Mouse (Mus musculus) liver, postnatal 0 days (tissue): ENCODE measurements at regions not wholly inside any gene's neighbourhood (a gene's known extent, or its start where the extent isn't known, plus 50 kb on each side); places are given as distances from the start of the nearest gene placed in this dataset.

Source experiments
- ATAC-seq: fragments of 200-750 bp; cut with Nextera tagmentation; 2 replicates; pipeline ENCODE4 v1.8.0; 2017; ENCODE audit warnings: mild to moderate bottlenecking, moderate library complexity
- DNase-seq: peaks from one replicate; pipeline ENCODE4 v3.0.0-alpha.2; 2016
- H3K27ac ChIP-seq: fragments of 300-500 bp; sonication (generic); 2 replicates; pipeline ENCODE4 v1.5.1; 2014; ENCODE audit warnings: antibody characterized with exemption, moderate library complexity, mild to moderate bottlenecking, low read depth
- H3K27me3 ChIP-seq: fragments of 300-500 bp; sonication (generic); 2 replicates; pipeline ENCODE4 v1.6.1; 2014; ENCODE audit warnings: low read length, control low read depth, mixed read lengths; ENCODE audit not compliant: insufficient read depth
- H3K36me3 ChIP-seq: fragments of 300-500 bp; sonication (generic); replicated peaks from 2 replicates; pipeline ENCODE4 v1.6.1; 2014; ENCODE audit warnings: mild to moderate bottlenecking, control low read depth, low read length, moderate library complexity, mixed read lengths; ENCODE audit not compliant: insufficient read depth
- H3K4me1 ChIP-seq: fragments of 300-500 bp; sonication (generic); 2 replicates; pipeline ENCODE4 v1.6.1; 2014; ENCODE audit warnings: antibody characterized with exemption, mild to moderate bottlenecking, control low read depth; ENCODE audit not compliant: insufficient read depth
- H3K4me2 ChIP-seq: fragments of 300-500 bp; sonication (generic); 2 replicates; pipeline ENCODE4 v1.6.1; 2014; ENCODE audit warnings: low read depth, mild to moderate bottlenecking, low read length, moderate library complexity, mixed read lengths
- H3K4me3 ChIP-seq: fragments of 300-500 bp; sonication (generic); 2 replicates; pipeline ENCODE4 v1.5.1; 2014; ENCODE audit warnings: low read depth, low read length
- H3K9ac ChIP-seq: fragments of 300-500 bp; sonication (generic); replicated peaks from 2 replicates; pipeline ENCODE4 v1.6.1; 2014; ENCODE audit warnings: mild to moderate bottlenecking, moderate library complexity
- H3K9me3 ChIP-seq: fragments of 300-500 bp; sonication (generic); 2 replicates; pipeline ENCODE4 v1.6.1; 2016; ENCODE audit warnings: mild to moderate bottlenecking, control low read depth, low read length, mixed read lengths
- CTCF ChIP-seq: sonication (generic); IDR thresholded peaks from 2 replicates; pipeline ENCODE4 v1.5.1; 2016; ENCODE audit warnings: antibody characterized with exemption, low read depth
- EP300 ChIP-seq: IDR thresholded peaks from 2 replicates; pipeline ENCODE4 v1.6.1; 2016; ENCODE audit warnings: antibody characterized with exemption, low read depth, mild to moderate bottlenecking
- WGBS: fragments of 180-500 bp; shearing (Covaris S2); extraction: QIAGEN DNeasy Blood & Tissue Kit; methylation state at CpG from one replicate; pipeline ENCODE4 v1.1.7; 2014; ENCODE audit not compliant: insufficient replicate concordance; 5-methylcytosine and 5-hydroxymethylcytosine counted together

DNA sequence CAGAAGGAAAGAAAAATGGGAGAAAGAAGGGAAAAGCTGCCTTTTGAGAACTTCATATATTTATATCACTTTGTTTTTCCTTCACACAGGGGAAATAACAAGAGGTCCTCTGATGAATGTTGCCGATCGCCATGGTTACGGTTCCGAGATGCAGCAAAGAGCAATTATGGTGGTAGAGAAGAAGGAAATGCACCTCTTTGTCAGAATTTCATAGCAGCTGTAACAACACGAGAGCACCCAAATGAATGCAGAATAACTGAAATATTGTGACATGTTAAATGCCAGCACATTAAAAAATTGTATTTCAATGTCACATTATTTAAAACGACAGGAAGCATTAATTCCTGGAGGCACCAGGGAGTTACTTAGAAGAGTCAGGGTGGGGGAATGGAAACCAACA lies 279.4 kb downstream of the Mctp2 start:
- no peaks in the 10 kb centered on the region for H3K9me3 ChIP-seq
- H3K36me3 ChIP-seq, result no peaks in the 10 kb centered on the region
- H3K4me3 ChIP-seq, result no peak overlapping the region
- H3K9ac ChIP-seq, result no peak overlapping the region
- H3K4me2 ChIP-seq, result no peak overlapping the region
- TF ChIP-seq CTCF (no peak), EP300 (no peak)
- ATAC-seq (no peak), DNase-seq (no peak)
- no peaks in the 10 kb centered on the region for H3K27me3 ChIP-seq
- H3K4me1 ChIP-seq, result no peaks in the 10 kb centered on the region
- 87% methylated on average over 6 of the region's 6 CpGs for WGBS
- H3K27ac ChIP-seq, result no peak overlapping the region

DNA sequence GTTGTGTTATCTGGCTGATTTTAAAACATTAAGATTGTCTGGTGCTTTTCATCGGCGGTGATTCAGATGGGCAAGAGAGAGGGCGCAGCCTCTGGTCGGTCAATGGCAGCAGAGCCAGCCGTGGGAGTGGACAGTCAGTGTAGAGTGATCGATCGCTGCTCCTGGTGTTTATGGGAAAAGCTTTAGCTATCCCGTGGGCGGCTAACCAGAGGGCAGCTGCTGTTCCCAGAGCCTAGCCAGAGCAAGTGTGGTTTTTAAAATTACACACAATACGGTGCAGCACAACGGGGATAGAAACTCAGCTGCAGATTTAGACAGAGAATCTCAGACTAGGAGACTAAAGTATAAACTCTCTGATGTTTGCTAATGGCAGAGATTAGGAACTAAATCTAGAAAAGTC lies 297.3 kb downstream of the Mctp2 start:
- Histone ChIP-seq H3K4me2 (no peak overlapping the region), H3K36me3 (no peaks in the 10 kb centered on the region), H3K4me1 (no peaks in the 10 kb centered on the region), H3K4me3 (no peak overlapping the region), H3K27me3 (no peaks in the 10 kb centered on the region), H3K9me3 (no peaks in the 10 kb centered on the region), H3K9ac (no peak overlapping the region), H3K27ac (no peak overlapping the region)
- ATAC-seq (no peak), DNase-seq (no peak)
- 82% methylated on average over 11 of the region's 11 CpGs for WGBS
- no peak for TF ChIP-seq CTCF
- no peak for TF ChIP-seq EP300

DNA sequence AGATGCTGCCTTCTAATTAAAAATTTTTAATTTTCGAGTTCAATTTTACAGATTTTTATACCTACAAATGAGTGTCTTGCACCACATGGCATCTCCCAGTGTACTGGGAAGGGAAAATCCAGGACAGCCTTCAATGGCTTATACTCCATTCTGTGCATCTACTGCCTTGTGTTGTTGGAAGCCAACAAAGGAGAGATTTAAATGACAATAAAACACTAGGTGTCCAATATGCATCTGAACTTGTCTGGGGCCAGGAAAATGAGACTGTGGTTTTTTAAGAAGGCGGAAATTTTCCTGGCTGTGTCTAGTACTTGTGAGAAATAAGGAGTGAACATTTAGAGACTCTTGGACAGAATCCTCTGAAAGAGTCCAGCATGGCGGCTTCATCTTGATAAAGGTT lies 302.1 kb downstream of the Mctp2 start:
- Histone ChIP-seq H3K4me2 (no peak overlapping the region), H3K9ac (no peak overlapping the region), H3K9me3 (no peaks in the 10 kb centered on the region), H3K4me1 (no peaks in the 10 kb centered on the region), H3K4me3 (no peak overlapping the region), H3K27me3 (no peaks in the 10 kb centered on the region), H3K27ac (no peak overlapping the region), H3K36me3 (no peaks in the 10 kb centered on the region)
- no peak for DNase-seq
- 70% methylated on average over 3 of the region's 3 CpGs for WGBS
- no peak for TF ChIP-seq CTCF
- no peak for TF ChIP-seq EP300
- no peak for ATAC-seq

DNA sequence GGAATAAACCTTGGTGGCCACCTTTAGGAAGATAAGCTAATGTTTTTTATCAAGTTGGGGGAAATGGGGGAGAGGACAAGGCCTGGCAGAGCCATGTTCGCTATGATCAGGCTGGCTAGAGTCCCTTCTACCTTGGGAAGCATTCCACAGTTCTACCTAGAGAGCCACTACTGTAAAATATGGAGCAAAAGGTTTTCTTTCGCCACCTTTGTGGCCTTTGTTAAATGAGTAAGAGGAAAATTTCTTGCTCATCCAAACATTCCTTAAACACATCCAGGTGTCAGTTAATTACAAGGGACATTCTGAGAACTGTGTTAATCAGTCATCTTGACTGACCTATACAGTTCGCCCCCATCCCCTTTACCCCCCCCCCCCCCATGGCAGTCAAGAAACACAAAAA lies 313.9 kb downstream of the Mctp2 start:
- H3K27ac ChIP-seq, result no peak overlapping the region

DNA sequence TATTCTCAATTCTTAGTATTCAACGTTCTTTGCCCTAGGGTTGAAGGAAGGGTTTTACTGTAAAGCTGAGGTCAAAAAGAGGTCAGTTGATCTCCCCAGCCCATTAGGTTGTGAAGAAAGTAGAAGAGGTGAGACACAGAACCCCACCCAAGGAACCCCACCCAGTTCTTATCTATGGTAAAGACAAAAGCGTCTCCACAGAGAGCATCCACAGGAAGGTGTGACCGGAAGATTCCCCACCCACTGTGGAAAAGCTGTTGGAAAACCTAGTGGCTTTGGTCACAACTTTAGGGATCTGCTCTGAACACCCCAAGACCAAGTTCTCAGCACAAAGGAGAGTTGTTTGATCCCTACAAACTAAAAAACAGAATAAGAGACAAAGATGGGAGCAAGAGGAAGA lies 314.6 kb downstream of the Mctp2 start:
- TF ChIP-seq EP300, result no peak
- no peak for TF ChIP-seq CTCF
- H3K27ac ChIP-seq, result no peak overlapping the region
- WGBS, result 64% methylated on average over 3 of the region's 3 CpGs
- H3K4me3 ChIP-seq, result no peak overlapping the region
- ATAC-seq (no peak), DNase-seq (no peak)
- H3K36me3 ChIP-seq, result no peaks in the 10 kb centered on the region
- no peaks in the 10 kb centered on the region for H3K4me1 ChIP-seq
- H3K27me3 ChIP-seq, result no peaks in the 10 kb centered on the region
- H3K9ac ChIP-seq, result no peak overlapping the region
- no peaks in the 10 kb centered on the region for H3K9me3 ChIP-seq
- H3K4me2 ChIP-seq, result no peak overlapping the region

More for the DNA sequence above, 313.9 kb downstream of the Mctp2 start:
- no peaks in the 10 kb centered on the region for H3K9me3 ChIP-seq
- H3K4me2 ChIP-seq, result no peak overlapping the region
- no peak for ATAC-seq
- H3K4me1 ChIP-seq, result no peaks in the 10 kb centered on the region
- H3K9ac ChIP-seq, result no peak overlapping the region
- H3K27me3 ChIP-seq, result no peaks in the 10 kb centered on the region
- DNase-seq, result no peak
- no peaks in the 10 kb centered on the region for H3K36me3 ChIP-seq
- no peak overlapping the region for H3K4me3 ChIP-seq
- TF ChIP-seq EP300 (no peak), CTCF (no peak)
- WGBS, result 73% methylated on average over 3 of the region's 3 CpGs

DNA sequence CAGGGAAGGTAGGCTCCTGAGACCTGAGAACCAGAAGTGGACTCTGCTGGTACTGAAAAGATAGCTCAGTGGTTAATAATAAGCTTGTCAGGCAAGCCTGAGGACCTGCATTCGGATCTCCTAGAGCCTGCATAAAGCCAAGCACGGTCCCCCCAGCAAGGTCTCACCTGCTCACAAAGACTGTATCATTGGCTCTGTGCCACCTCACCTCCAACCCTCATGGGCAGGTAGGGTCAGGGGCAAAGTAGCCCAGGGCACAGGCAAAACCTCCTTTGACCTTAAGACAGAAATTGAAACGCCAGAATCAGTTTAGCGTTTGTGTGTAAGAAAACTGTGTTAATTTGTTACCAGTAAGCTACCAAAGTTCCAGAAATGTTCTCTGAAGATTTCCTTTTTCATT lies 315.2 kb downstream of the Mctp2 start:
- 70% methylated on average over 4 of the region's 4 CpGs for WGBS
- TF ChIP-seq CTCF (no peak), EP300 (no peak)
- Histone ChIP-seq H3K9ac (no peak overlapping the region), H3K4me2 (no peak overlapping the region), H3K4me3 (no peak overlapping the region), H3K36me3 (no peaks in the 10 kb centered on the region), H3K9me3 (no peaks in the 10 kb centered on the region), H3K27ac (no peak overlapping the region), H3K4me1 (no peaks in the 10 kb centered on the region), H3K27me3 (no peaks in the 10 kb centered on the region)
- ATAC-seq (no peak), DNase-seq (no peak)

DNA sequence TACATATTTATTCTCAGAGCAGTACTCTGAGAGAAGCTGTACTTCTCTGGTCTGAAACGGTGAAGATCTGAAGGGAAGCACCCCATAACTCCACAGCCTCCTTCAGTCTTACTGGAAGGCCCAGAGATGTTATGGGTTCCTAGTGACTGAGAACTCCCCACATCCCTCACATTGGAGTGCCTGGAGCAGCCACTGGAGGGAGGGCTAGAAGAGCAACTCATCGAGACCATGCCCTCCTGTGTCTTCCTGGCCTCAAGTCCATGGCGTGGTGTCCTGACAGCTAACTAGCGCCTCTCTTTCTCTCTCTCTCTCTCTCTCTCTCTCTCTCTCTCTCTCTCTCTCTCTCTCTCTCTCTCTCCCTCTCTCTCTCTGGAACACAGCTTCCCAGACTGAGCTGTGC lies 340.4 kb downstream of the Mctp2 start:
- TF ChIP-seq CTCF (0 out of 2 replicates have a peak, but pooled peaks have one; percentile 10), EP300 (no peak)
- Histone ChIP-seq H3K4me2 (no peak overlapping the region), H3K9me3 (no peaks in the 10 kb centered on the region), H3K4me3 (no peak overlapping the region), H3K9ac (no peak overlapping the region), H3K4me1 (no peaks in the 10 kb centered on the region; the same call in 1 of the 2 replicates), H3K27ac (no peak overlapping the region), H3K27me3 (no peaks in the 10 kb centered on the region), H3K36me3 (no peaks in the 10 kb centered on the region)
- WGBS, result 49% methylated on average over 4 of the region's 4 CpGs
- no peak for DNase-seq
- ATAC-seq, result no peak
